Mouse (Mus musculus): ENCODE measurements at regions not wholly inside any gene's neighbourhood (a gene's known extent, or its start where the extent isn't known, plus 50 kb on each side); places are given as distances from the start of the nearest gene placed in this dataset.

DNA sequence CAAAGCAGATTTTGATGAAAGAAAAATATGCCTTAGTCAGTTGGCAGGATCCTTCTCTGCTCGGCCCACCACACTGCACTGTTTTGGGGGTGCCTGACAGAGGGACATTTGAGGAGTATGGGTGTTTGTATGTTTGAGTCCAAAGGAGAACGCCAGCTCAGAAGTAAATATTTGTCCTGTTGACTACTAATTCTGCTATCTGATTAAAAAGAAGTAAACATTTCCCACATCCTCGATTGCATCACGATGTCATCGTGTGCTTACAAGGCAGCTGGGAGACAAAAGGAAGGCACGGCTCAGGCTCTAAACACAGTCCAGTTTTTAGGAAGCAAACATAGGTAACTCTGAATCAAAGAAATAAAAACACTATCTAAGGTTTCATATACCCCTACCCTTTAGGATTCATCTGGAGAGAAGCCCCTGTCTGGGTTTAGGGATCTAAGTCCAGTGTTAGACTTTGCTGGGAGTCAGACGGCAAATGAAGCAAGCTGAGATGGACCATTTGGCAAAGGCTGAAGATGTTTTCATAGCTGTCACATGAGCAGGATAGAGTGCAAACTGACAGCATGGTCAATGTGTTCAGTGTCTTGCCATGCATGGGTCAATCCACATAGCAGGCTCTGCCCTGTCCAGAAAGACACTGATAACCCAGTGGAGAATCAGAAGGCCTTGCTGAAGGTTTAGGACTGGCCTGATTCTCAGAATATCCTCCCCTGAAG lies 73.7 kb upstream of the Ralgps2 start:
- TF ChIP-seq POLR2A (IDR thresholded peaks at IDR 0.05; ENCODE audit: low read depth, low read length) (no peak), CTCF (conservative IDR thresholded peaks at IDR 0.05; ENCODE audit: insufficient read depth, insufficient read length, low read depth, low read length) (no peak)

All from kidney, adult 2 months (tissue).